Mouse (Mus musculus) limb, embryonic 14.5 days (tissue): ENCODE measurements around the gene Hip1r. TPM values are rescaled to one million over a fixed set of nuclear protein-coding genes. Genes with fewer than 3 reads are reported as not detected.

Experiments used
- ATAC-seq: fragments of 200-750 bp; cut with Nextera tagmentation; 2 replicates; pipeline ENCODE4 v1.8.0; 2017; ENCODE audit warnings: low read depth, moderate number of reproducible peaks, moderate TSS enrichment; ENCODE audit not compliant: low FRiP score
- DNase-seq: peaks from one replicate; pipeline ENCODE4 v3.0.0-alpha.2; 2015; ENCODE audit warnings: low spot score
- H3K27ac ChIP-seq: fragments of 300-500 bp; sonication (generic); replicated peaks from 2 replicates; pipeline ENCODE4 v1.5.1; 2014; ENCODE audit warnings: low read depth, mild to moderate bottlenecking, low read length, moderate library complexity, mixed read lengths
- H3K27me3 ChIP-seq: fragments of 300-500 bp; sonication (generic); 2 replicates; pipeline ENCODE4 v1.6.1; 2014; ENCODE audit warnings: low read length, mixed read lengths; ENCODE audit not compliant: control insufficient read depth, insufficient read depth
- H3K36me3 ChIP-seq: fragments of 300-500 bp; sonication (generic); 2 replicates; pipeline ENCODE4 v1.6.1; 2014; ENCODE audit warnings: mild to moderate bottlenecking, low read length, moderate library complexity, mixed read lengths; ENCODE audit not compliant: control insufficient read depth, insufficient read depth
- H3K4me1 ChIP-seq: fragments of 300-500 bp; sonication (generic); 2 replicates; pipeline ENCODE4 v1.6.1; 2014; ENCODE audit warnings: antibody characterized with exemption, low read length, mixed read lengths; ENCODE audit not compliant: control insufficient read depth, insufficient read depth
- H3K4me2 ChIP-seq: fragments of 300-500 bp; sonication (generic); replicated peaks from 2 replicates; pipeline ENCODE4 v1.6.1; 2014; ENCODE audit warnings: low read depth, mild to moderate bottlenecking, low read length, moderate library complexity; ENCODE audit not compliant: severe bottlenecking
- H3K4me3 ChIP-seq: fragments of 300-500 bp; sonication (generic); replicated peaks from 2 replicates; pipeline ENCODE4 v1.5.1; 2014; ENCODE audit warnings: low read length
- H3K9ac ChIP-seq: fragments of 300-500 bp; sonication (generic); 2 replicates; pipeline ENCODE4 v1.6.1; 2014; ENCODE audit warnings: mild to moderate bottlenecking, low read depth, low read length, moderate library complexity; ENCODE audit not compliant: severe bottlenecking
- H3K9me3 ChIP-seq: fragments of 300-500 bp; sonication (generic); 2 replicates; pipeline ENCODE4 v1.6.1; 2016; ENCODE audit warnings: low read length; ENCODE audit not compliant: control insufficient read depth
- POLR2A ChIP-seq: fragments of 200-500 bp; IDR thresholded peaks from 2 replicates; pipeline ENCODE4 v1.8.0; 2012; ENCODE audit warnings: inconsistent platforms, mild to moderate bottlenecking, moderate library complexity, borderline replicate concordance; ENCODE audit not compliant: insufficient read depth, insufficient read length; ENCODE audit errors: extremely low read depth
- WGBS: fragments of 180-500 bp; shearing (Covaris S2); extraction: QIAGEN DNeasy Blood & Tissue Kit; methylation state at CpG from one replicate; pipeline ENCODE4 v1.1.7; 2014; 5-methylcytosine and 5-hydroxymethylcytosine counted together
- polyA plus RNA-seq, 2 experiments: library from polyadenylated mRNA; depleted of rRNA in 1 of 2; stranded (reverse) in 1 of 2; unstranded in 1 of 2; fragments of >200 nt; fragmentation: Nextera tagmentation in 1 of 2; extraction: Ambion mirVana in 1 of 2; gene quantifications; 2 replicates each; pipeline versions ENCODE4 v1.2.1 to v1.2.3; 2012 to 2014

Gene Hip1r
- polyA plus RNA-seq (2012; rRNA removed) (10.6 and 12.3 TPM in 2 replicates), polyA plus RNA-seq (2014; fragmentation: Nextera tagmentation; extraction: Ambion mirVana) (8.7 and 9.9 TPM in 2 replicates)

GRCm38 (mm10) chr5:123973299-123974178, at the start of gene Hip1r:
TSS of gene Hip1r (plus strand) at chr5:123973628.
- no peak for TF ChIP-seq POLR2A
- WGBS, result 2% methylated on average over 71 of the region's 106 CpGs

GRCm38 (mm10) chr5:123927118-123927517, 46.3 kb upstream of the Hip1r start, which contains the start of gene Gm43518:
TSS of gene Gm43518 (plus strand) at chr5:123927418.
- no peak within 1 kb of the TSS for H3K4me3 ChIP-seq
- no peaks in the 10 kb centered on the region for H3K27me3 ChIP-seq
- H3K9ac ChIP-seq, result no peak within 1 kb of the TSS
- H3K27ac ChIP-seq, result no peak within 1 kb of the TSS
- ATAC-seq (no peak), DNase-seq (no peak)
- H3K4me2 ChIP-seq, result no peak within 1 kb of the TSS
- H3K36me3 ChIP-seq, result peaks cover 67% of the 10 kb centered on the region
- WGBS, result 95% methylated on average over 9 of the region's 9 CpGs
- H3K9me3 ChIP-seq, result no peaks in the 10 kb centered on the region
- no peaks in the 10 kb centered on the region for H3K4me1 ChIP-seq
- TF ChIP-seq POLR2A, result no peak

More at GRCm38 (mm10) chr5:123973299-123974178, at the start of gene Hip1r:
- H3K4me2 ChIP-seq, result peak within 1 kb of the TSS; percentile 90
- H3K36me3 ChIP-seq, result no peaks in the 10 kb centered on the region
- no peaks in the 10 kb centered on the region for H3K27me3 ChIP-seq
- no peak within 1 kb of the TSS for H3K27ac ChIP-seq
- no peaks in the 10 kb centered on the region; the same call in none of the 2 replicates for H3K4me1 ChIP-seq
- DNase-seq (peak; percentile 49), ATAC-seq (peak; percentile 82)
- H3K9me3 ChIP-seq, result no peaks in the 10 kb centered on the region
- peak within 1 kb of the TSS; percentile 65 for H3K4me3 ChIP-seq
- peak within 1 kb of the TSS; percentile 72 for H3K9ac ChIP-seq

GRCm38 (mm10) chr5:123930508-123930989, 42.9 kb upstream of the Hip1r start, which contains the start of gene Ccdc62:
TSS of gene Ccdc62 (plus strand) at chr5:123930679.
- H3K4me1 ChIP-seq, result no peaks in the 10 kb centered on the region
- ATAC-seq (peak; percentile 98), DNase-seq (peak; percentile 97)
- H3K4me3 ChIP-seq, result peak within 1 kb of the TSS; percentile 62
- peak; percentile 96 for TF ChIP-seq POLR2A
- H3K9me3 ChIP-seq, result no peaks in the 10 kb centered on the region
- peak within 1 kb of the TSS; percentile 83 for H3K9ac ChIP-seq
- H3K27ac ChIP-seq, result peak within 1 kb of the TSS; percentile 58
- peak within 1 kb of the TSS; percentile 61 for H3K4me2 ChIP-seq
- no peaks in the 10 kb centered on the region for H3K27me3 ChIP-seq
- WGBS, result under 1% methylated on average over 56 of the region's 56 CpGs
- H3K36me3 ChIP-seq, result peaks cover 33% of the 10 kb centered on the region

GRCm38 (mm10) chr5:123931131-123931530, 42.3 kb upstream of the Hip1r start:
- TF ChIP-seq POLR2A, result no peak
- H3K4me3 ChIP-seq, result peak overlapping the region; percentile 62
- WGBS, result 55% methylated on average over 13 of the region's 13 CpGs
- H3K9ac ChIP-seq, result peak overlapping the region; percentile 83
- ATAC-seq (no peak), DNase-seq (no peak)
- H3K27me3 ChIP-seq, result no peaks in the 10 kb centered on the region
- peaks cover 27% of the 10 kb centered on the region for H3K36me3 ChIP-seq
- no peaks in the 10 kb centered on the region for H3K4me1 ChIP-seq
- H3K9me3 ChIP-seq, result no peaks in the 10 kb centered on the region
- H3K4me2 ChIP-seq, result peak overlapping the region; percentile 61
- no peak overlapping the region for H3K27ac ChIP-seq

- ATAC-seq, result no peak
- Histone ChIP-seq H3K9me3 (no peaks in the 10 kb centered on the region), H3K4me3 (no peak overlapping the region), H3K9ac (no peak overlapping the region), H3K36me3 (peaks cover 9% of the 10 kb centered on the region), H3K27ac (no peak overlapping the region), H3K4me1 (no peaks in the 10 kb centered on the region), H3K4me2 (no peak overlapping the region), H3K27me3 (no peaks in the 10 kb centered on the region)
- no peak for DNase-seq
- TF ChIP-seq POLR2A, result no peak
These were observed 40.5 kb upstream of the Hip1r start for GRCm38 (mm10) chr5:123932927-123933326.
